Mouse (Mus musculus): Measurements from ENCODE around the gene Sox13. TPM values are rescaled to one million over a fixed set of nuclear protein-coding genes. Genes with fewer than 3 reads are reported as not detected.

The Sox13 gene
- total RNA-seq, 4 experiments from 2014 or later, result 14.7 to 25.2 (median 18.0) TPM

DNA sequence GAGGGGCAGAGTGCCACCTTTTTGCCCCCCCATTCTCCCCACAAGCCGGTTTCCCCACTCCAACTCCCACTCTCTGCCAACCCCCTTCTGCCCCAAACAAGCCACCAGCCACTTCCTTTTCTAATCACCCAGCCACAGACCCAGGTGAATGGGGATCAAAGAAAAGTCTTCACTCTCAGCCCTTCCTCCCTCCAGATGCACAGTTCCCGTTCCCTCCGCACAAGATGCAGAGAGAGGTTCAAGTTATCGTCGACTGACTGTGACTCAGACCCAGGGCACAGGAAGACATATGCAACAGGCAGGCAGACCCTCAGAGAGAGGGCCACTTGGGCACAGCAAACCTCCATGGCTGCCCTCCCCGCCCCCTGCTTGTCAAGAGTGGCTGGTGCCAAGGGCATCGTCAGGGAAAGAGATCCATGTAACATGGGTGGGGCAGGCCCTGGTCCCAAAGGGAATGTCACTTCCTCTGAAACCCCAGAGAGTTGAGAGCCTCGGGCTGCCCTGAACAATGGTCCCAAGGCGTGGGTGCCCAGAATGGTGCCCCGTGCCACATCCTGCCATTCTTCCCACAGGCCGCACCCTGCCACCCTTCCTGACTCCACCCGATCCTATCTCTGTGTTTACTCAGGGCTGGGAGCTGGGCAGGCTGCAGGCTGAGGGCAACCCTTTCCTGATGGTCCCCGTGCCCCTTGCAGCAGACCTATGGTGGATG lies 24.0 kb downstream of the Sox13 start:
- DNase-seq, result no peak

DNA sequence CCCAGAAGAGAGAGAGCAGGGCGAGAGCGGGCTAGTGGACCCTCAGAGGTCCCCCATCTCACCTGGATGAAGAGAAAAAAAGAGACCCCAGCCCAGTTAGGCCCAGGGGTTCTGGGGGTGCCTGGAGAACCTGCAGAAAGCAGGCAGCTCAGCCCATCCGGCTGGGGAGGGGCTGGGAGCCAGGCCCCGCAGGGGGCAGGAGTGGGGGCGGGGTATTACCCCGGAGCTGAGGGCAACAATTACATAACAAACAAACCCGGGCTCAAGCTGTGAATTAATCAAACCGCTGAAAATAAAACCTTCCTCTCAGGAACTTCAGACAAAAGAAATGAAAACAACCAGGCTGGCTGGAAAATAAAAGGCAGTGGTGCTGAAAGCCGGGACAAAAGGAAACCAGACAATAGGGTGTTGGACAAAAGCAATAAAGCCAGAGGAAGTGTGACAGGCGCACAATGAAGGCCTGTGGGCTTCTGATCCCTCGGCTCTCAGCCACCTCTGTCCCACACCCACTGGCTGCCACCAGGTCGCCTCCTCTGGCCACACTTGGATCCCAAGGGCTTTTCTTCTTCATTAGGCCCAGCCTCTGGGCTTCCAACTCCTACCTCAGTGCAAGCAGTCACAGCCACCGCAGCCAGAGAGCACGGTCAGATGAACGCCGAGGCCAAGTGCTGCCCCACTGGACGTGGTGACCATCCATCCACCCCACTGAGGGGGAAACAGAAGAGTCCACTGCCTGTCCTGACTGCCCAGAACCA lies 26.5 kb downstream of the Sox13 start:
- no peak for DNase-seq

DNA sequence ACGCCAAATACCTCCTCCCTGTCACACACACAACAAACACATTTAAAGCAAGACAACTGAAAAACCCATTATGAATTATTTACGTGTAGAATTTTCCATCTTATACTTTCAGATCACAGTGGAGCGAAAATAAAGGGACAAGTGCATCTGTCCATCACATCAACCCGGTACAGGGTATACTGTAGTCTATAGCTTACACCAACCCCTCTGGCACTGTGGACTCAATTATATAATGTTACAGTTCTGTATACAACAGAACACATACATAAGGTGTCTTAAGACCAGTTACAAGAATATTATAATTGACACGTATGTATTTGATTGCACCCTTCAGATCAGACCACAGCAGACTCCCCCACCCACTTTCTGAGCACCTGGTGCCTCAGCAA lies 27.1 kb downstream of the Sox13 start:
- DNase-seq, result no peak

DNA sequence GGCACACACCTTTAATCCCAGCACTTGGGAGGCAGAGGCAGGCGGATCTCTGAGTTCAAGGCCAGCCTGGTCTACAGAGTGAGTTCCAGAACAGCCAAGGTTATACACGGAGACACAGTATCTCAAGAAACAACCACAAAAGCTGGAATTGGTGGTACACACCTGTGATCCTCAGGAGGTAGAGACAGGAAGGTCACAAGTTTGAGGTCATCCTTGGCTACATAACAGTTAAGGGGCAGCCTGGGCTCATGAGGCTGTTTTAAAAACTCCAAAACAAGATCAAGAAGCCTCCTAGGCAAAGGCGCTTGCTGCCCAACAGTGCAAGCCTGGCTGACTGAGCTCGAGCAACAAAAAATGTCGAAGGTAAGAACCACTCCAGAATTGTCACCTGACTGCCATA lies 27.5 kb downstream of the Sox13 start:
- DNase-seq, result no peak

DNA sequence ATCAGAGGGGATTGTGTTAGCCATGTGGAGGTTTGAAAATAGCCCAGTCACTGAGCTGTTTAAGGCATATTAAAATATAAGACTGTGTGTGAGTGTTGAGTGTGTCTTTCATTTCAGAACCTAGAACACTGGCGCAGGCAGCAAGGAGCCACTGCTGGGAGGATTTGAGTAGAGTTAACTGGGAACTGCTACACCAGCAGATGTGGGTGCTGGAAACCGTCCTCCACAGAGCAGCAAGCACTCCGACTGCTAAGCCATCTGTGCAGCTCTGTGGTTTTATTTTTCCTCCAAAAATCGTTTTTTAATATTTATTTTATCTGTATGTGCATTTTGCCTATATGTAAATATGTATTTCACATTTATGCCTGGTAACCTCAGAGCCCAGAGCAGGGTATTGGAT lies 29.5 kb downstream of the Sox13 start:
- DNase-seq, result no peak

DNA sequence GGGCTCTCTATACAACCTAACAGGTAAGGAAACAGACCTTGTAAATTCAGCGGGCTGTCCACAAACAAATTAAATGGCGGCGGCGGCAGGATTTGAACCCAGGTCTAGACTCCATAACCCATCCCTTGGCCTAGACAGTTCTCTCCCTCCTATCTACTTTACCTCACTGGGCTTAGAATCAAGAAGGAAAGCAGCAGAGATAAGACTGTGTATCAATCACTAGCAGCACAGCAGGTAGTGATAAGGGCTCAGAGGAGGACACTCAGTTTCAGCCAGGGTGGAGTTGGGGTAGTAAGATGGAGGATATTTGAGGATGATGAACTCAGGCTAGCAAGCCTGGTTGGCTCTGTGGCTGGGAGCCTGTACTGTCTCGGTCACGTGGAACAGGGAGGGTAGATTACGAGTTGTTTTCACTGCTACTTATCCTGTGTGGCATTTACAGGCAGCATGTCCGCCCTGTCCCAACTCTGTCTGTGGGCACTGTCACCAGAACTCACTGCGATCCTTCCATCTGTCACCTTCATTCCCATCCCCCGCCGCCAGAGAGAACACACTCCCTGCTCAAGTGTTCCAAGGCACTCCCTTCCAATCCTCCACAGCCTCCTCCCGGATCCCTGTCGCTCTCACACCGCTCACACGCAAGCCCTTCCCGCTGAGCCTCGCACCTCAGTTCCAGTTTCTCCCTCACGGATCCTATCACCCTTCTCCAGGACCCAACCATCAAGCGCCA lies 36.5 kb downstream of the Sox13 start:
- DNase-seq, result no peak

DNA sequence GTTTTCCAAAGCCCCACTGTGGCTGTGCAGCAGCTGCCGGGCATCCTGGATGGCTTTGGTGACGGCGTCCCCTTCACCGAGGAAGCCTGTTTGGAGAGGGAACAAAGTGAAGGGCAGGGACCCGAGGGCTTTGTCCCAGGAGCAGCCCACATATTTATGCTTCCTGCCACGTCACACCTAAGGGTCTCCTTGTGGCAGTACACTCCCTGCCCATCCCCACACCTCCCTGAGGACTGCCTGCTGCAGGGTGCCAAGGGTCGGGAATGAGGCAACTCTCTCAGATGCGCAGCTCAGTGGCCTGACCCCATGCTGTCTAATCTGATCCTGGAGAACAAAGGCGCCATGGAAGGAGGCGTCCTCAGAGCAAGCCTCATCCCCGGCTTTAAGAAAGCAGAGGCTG lies 38.0 kb downstream of the Sox13 start:
- no peak for DNase-seq

DNA sequence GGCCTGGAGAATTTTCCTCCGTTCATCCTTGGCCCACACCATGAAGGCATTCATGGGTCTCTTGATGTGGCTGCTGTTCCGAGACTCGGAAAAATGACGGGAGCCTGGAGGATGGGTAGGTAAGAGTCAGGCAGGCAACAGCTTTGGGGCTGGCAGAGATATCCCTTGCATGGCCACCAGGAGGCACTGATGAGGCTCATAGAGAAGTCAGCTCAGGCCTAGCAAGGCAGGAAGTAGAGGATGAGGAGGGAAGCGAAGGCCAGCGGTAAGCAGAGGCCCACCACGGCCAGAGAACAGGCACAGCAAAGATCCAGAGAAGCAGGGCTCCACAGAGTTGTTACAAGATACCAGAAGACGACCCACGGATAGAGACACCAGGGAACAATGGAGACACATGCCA lies 38.7 kb downstream of the Sox13 start:
- DNase-seq, result no peak

DNA sequence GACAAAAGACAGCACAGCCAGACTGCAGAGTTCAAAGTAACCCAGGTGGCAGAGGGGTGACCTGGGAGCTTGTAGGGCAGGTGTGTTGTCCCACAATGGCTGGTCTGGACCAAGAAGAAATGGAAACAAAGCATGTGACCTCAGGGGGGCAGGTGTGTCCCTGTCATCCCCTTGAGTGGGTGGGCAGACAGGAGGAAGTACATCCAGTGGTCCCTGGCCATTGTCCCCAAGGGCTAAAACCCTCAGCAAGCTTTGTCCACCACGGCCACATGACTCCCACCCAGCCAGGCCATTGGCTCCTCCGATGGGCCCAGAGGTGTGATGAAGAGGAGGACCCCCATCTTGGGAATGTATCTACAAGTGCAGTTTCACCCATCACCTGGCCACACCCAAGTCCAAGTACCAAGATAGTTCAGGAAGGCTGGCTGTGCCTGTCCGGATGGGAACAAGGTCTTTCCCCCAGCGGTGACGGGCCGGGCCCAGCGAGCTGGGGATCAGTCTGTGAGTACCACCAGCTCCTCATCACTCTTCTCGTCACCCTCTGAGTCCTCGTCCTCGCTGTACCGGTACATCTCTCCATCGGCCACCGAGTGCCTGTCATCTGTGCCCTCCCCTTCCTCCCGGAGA lies 40.9 kb downstream of the Sox13 start:
- DNase-seq, result no peak

DNA sequence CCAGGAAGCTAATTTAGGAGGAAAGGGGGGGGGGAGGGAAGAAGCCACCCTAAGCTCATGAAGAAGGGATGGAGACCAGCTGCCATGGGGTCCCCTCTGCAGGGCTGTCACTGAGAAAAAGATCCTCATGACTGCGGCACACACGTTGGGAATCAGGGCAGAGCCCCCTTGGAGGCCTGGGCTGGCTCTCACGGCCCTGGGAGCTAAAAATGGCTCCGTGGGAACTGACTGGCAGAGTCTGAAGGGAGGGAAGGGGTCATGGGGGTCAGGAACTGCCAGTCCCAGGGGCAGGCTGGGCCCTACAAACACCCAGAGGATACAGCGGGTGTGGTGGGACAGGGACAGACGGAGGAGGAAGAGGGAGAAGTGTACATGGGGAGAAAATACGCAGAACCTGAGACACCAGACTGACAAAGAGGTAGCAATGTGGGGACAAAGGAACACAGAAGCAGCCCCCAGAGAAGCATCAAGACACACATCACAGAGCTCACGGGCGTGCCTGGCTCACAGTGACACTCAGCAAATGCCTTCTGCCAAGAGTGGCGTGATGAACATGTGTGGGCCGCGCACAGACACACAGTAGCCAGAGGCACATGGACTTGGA lies 41.5 kb downstream of the Sox13 start:
- DNase-seq, result no peak

DNA sequence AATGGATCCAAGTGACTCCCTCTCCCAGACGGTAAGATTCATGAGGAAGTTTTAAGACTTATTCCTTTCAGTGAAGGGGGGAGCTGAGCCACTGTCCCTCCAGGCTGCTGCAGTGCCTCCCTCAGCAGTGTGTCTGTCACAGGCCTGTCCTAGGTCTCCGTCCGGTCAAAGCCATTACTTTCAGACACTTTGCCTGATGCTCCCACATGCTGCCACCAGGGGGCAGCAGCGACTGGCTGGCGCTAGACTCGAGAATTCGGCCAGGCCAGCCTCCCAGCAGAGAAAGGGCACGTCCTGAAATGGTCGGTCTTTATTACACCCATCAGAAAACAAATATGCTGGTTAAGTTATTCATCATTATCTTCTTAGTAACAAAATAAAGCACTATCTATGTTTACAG lies 42.2 kb downstream of the Sox13 start:
- DNase-seq, result no peak

DNA sequence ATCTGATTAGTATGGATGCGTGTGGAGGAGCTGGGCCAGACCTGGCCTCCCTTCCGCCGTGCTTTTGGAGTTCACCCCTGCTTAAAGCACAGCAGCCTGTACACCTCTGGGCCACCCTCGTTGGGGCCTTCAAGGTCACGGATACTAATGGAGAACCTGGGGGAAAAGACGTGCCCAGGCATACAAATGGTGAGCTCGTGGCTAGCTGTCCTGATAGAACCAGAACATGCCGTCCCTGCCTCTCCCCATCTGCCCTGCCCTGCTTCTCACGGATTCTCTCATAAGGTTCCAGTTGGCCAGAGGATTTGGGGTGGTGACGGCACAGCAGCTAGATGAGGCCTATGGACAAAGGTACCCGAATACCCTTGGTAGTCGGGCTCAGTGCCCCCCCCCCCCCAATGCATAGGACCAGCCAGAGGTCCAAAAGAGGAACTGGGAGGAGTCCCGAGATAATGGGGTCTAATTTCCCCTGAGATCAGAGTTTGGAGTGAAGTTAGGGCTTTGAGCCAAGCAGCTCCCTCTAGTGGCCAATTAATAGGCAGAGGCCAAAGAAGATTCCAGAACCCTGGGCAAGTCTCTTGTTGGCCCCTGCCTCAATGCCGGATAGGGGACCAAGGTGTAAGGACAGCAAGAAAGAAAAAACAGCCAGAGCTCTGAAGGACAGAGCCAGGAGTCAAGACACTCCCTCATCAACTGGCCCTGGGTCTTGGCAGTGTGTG lies 43.7 kb downstream of the Sox13 start:
- no peak for DNase-seq

DNA sequence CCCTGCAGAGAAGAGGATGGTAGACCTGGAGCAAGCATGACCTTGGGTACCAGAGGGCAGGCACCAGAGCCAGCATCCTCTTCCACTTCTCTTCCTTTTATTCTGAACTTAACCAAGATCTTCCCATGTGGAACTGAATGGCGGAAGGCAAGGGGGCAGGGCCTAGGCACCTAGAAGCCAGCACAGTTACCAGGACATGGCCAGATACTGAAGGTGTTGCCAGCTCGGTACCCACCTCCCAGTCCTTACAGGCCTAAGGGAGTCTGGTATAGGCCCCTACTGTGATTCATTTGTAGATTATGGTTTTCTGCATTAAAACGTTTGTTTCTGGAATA lies 44.2 kb downstream of the Sox13 start:
- DNase-seq, result no peak

DNA sequence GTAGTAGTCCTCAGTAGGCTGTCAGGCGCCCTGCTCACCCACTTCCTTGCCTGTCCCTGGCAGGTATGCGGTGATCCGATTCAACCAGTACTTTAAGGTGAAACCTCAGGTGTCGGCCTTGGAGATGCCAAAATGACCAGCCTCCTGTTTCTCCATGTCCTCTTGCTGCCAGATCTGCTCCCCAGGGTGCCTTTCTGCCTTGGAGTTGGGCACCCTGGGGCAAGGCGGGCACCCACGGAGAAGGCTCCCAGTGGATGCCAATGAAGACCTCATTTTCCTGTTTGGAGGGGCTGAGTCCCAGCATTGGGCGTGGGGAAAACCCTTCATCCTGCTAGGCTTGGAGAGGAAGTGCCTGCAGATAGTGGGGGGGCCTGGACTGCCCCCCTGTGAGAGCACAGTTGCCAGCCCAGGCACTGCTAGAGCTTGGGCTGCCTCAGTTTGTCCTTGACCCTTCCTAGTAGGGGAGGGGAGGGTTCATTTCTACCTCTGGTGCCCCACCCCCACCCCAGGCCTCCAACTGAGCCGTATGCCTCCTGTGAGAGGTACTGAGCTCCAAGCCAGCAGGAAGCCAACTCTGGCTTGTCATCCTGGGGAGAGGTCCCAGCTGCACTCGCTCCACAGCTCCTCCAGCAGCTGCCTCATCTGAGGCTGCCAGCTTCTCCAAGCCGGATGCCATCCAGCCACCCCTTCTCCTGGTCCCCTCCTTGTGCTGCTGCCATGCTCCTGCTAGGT lies 44.8 kb downstream of the Sox13 start:
- no peak for DNase-seq

DNA sequence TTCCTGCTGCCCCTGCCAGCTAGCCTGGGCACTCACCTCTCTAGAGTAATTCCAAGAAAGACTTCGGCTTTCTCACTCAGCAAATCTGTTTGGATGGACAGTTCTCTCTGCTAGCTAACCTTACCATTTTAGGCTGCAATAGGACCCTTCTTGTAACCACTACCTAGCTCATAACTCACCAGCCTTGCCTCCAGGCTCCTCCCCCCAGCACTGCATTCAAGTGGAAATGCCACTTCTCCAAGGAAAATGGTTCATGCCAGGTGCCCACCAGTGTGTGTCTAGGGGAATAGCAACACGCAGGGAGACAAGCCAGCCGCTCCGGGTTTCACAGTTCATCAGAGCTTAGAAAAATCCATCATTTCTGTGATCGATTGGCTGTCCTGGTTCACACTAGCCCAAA lies 46.6 kb downstream of the Sox13 start:
- no peak for DNase-seq

DNA sequence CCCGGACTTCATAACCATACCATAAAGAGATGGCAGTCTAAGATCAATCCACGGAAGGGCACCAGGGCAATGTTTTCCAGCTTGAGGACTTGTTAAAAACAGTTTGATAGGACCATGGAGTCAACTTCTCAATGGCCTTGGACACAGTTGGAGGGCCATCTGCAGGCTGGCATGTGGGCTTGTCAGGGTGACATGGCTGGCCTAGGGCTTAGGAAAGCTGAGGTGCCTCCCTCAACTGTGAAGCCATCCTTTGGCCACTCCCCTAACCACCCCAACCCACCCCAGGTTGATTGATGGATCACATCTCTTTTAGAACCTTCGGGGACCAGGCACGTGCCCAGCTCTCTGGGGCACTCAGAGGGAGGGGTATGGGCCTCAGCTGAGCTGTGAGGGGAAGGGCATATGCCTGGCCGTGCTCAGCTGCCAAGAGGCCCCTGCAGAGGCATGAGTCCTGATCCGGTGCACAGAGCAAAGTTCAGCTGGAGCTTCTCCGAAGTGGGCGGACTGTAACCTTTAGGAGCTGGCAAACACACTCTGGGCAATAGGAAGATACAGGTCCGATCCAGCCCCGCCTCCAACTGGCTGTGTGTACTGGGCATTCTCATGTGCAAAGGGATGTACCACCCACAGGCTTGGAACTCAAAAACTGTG lies 48.4 kb downstream of the Sox13 start:
- DNase-seq, result no peak

DNA sequence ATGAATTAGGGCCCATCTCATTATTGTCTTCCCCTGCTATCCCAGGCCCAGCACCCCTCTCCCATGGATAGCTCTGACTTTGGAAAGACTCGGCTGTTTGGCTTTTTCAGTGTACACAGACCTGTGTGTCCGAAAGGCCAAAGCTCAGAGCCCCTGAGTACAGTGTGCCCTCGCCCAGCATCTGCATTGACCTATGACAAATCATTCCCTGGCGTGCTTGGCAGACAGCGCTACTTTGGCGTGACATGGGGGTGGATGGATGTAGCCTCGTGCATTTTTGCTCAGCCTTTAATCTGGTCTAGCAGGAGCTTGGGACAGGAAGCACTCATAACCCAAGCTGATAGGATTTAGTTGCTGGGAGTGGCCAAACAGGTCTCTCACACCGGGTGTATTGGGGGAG lies 52.1 kb downstream of the Sox13 start:
- DNase-seq, result no peak

DNA sequence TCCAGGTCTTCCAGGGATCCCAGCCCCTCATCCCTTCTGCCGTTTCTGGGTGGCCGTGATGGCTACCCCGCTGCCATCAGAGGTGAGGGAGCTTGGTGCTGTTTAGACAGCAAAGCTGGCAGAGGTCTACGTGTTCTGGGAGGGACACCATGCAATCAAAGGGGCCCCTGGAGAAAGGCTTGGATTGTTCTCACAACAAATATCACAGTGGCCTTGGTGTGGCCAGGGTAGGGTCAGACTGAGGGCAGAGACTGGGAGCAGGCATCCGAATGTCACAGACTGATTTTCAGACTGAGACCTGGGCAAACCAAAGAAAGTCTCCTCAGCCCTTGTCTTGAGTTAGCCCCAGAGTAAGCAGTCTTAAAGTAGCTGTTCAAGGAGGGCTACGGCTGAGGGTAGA lies 52.7 kb downstream of the Sox13 start:
- no peak for DNase-seq

DNA sequence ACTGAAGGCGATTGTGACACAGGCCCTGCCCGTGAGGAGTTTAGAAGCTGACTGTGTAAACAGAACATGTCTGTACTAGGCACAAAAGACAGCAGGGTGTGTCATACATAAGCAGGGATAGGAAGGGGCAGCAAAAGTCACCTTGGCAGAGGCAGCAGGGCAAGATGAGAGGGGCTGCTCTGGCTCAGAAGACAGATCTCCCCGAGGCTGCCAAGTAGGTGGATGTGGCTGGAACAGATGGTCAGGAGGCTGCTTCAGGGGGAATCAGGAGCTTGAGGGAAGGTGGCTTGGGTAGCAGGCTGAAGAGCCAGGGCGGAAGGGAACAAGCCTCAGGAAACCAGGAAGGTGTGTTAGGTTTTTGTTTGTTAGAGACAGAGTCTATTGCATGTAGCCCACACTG lies 53.8 kb downstream of the Sox13 start:
- no peak for DNase-seq

DNA sequence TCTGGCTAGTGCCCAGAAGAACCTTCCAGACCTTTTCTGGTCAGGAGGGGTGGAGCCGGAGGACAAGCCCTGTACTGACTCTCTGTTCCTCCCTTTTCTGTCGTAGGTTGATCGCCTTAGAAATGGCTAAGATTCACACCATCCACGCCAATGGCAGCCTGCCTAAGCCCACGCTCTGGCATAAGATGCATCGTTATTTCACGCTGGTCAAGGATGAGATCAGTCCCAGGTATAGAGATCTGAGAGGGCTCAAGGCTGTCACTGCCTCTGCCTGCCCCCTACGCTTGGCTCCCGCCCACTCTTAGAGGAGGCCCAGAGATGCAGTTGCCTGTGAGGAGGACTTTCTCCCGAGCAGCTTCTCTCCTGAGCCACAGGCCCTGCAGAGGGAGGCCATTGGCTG lies 55.5 kb downstream of the Sox13 start:
- DNase-seq, result no peak

All from adrenal gland, adult 8-10 months (tissue).